Comparison of ENCODE assay signal across 13 mouse cellular contexts in genomic region chr11:81223361-81223760, GRCm38 (mm10).
"Had no signal": no experiment of that assay in that cellular context is flagged by ENCODE, and none has a peak within 500 bp of the region (broad histone marks: within the 10 kb centered on the region; RNA-seq: fewer than 3 reads in every experiment).

No protein-coding gene starts in this region.

- H3K9me3 ChIP-seq: limb, embryonic 12.5 days; midbrain, embryonic 12.5 days; neural tube, embryonic 13.5 days had no signal

- ATAC-seq: midbrain, embryonic 16.5 days had no signal

- DNase-seq: kidney, postnatal 25 days; liver; lung, adult 18-20 months; retina, postnatal 1 day; right cerebral cortex, postnatal 4 days; spleen, adult 18-20 months; thymus, adult 18-20 months; thymus, postnatal 14 days had no signal

- H3K9ac ChIP-seq: limb, embryonic 12.5 days; liver, embryonic 14.5 days; midbrain, embryonic 12.5 days; neural tube, embryonic 13.5 days had no signal

- H3K36me3 ChIP-seq: limb, embryonic 12.5 days; midbrain, embryonic 12.5 days; neural tube, embryonic 13.5 days had no signal

- H3K4me1 ChIP-seq: limb, embryonic 12.5 days; midbrain, embryonic 12.5 days; neural tube, embryonic 13.5 days had no signal

- H3K27me3 ChIP-seq: limb, embryonic 12.5 days; midbrain, embryonic 12.5 days; neural tube, embryonic 13.5 days had no signal

- H3K4me2 ChIP-seq: limb, embryonic 12.5 days; midbrain, embryonic 12.5 days; neural tube, embryonic 13.5 days had no signal

- H3K4me3 ChIP-seq: limb, embryonic 12.5 days; midbrain, embryonic 12.5 days; neural tube, embryonic 13.5 days had no signal

- H3K27ac ChIP-seq: limb, embryonic 12.5 days; liver, embryonic 14.5 days; midbrain, embryonic 12.5 days; neural tube, embryonic 13.5 days had no signal
